Mouse (Mus musculus): ENCODE data around the gene Atp13a3. TPM values are rescaled to one million over a fixed set of nuclear protein-coding genes. Genes with fewer than 3 reads are reported as not detected.
A peak's percentile ranks its signal among the peaks of the same experiment; 100 is the strongest.

The Atp13a3 gene
- polyA plus RNA-seq, 1 experiment from 2014 or later: 10.3 TPM

DNA sequence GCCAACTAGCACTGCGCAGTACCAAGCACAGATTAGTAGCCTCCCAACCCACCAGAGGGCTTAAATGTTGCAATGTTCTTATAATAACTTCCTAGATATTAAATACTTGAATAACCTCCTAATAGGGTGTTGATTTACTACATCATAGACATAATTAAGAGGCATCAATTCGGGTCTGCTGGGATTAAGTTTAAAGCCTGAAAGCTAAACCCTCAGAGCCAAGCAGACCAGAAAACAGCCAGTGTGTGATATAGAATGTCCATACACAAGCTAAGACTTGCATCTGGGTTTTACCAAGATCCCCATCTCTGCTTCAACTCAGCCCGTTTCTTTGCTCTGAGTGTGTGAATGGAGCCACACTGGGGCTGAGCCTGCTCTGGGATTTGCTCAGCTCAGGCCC is 2.2 kb downstream of the Atp13a3 start:
- H3K27ac ChIP-seq (replicated peaks): no peak overlapping the region
- H3K4me1 ChIP-seq: no peaks in the 10 kb centered on the region
- no peaks in the 10 kb centered on the region for H3K27me3 ChIP-seq (replicated peaks; ENCODE audit: low read depth, poor library complexity, severe bottlenecking)
- no peak overlapping the region for H3K4me3 ChIP-seq
- 85% methylated on average over 3 of the region's 3 CpGs for WGBS
- no peak for DNase-seq (ENCODE audit: low spot score)
- H3K9me3 ChIP-seq: no peaks in the 10 kb centered on the region
- no peaks in the 10 kb centered on the region for H3K36me3 ChIP-seq (replicated peaks)

DNA sequence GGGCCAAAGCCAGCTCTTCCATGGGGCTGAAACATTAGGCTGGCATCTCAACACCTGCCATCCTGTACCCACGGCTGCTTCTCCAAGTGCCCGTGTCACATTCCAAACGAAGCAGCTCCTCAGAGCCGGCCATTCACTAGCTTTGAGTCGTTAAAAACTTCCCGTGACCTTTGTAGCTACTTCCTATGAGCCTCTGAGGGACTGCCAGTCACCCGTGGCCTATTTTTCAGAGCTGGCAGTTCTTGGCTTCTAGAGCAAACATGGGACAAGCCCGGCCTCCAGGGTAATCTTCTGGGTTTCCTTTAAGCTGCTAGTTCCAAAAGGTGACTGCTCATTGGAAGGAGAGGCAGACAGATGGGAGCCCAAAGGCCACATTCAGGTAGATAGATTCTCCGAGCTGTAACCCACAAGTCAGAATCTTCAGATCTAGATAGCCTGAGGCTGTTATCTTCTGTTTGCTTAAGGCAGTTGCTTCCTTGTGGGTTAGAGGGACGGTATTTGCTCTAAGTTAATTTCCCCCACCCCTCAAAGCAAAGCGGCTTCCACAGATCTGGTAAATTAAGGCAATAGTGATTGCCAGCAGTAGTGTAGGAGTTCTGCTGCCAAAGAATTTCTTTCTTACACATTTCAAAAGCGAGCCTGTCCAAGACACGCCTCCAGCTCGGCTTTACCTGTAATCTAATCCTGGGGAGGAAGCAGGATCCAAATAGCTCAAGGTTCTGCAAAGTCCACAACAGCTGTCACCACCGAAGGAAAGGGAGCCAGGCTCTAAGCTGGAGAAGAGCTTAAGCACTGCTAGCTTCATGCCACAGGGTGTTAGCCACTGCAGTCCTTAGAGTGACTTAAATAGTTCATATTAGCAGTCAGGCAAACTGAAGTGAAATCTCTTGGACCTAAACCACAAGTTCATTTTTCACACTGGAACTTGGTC is 8.4 kb downstream of the Atp13a3 start:
- Histone ChIP-seq H3K4me3 (no peak overlapping the region), H3K9me3 (no peaks in the 10 kb centered on the region; the same call in 1 of the 2 replicates), H3K4me1 (peaks cover 13% of the 10 kb centered on the region), H3K36me3 (replicated peaks) (no peaks in the 10 kb centered on the region), H3K27me3 (replicated peaks; ENCODE audit: low read depth, poor library complexity, severe bottlenecking) (no peaks in the 10 kb centered on the region), H3K27ac (replicated peaks) (no peak overlapping the region; the same call in 1 of the 2 replicates)
- 40% methylated on average over 15 of the region's 15 CpGs for WGBS
- peak; percentile 10 for DNase-seq (ENCODE audit: low spot score)

DNA sequence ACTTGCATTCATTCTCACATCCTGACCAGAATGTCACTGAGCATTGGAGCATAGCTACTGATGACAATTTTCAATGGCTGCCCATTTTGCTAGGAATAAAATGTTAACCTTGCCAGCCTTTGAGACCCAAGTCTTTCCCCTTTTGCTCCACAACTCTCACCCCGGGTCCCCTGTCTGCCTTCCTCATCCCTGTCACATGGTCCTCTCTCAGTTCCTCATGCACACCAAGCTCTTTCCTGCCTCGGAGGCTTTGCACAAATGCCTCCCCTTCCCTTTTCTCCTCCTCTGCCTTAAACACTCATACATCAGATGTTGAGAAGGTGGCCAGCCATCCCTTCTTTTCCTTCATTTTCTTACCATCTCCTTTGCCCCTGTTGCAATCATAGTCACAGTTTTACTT is 10.6 kb downstream of the Atp13a3 start:
- Histone ChIP-seq H3K36me3 (replicated peaks) (no peaks in the 10 kb centered on the region), H3K4me3 (no peak overlapping the region), H3K9me3 (no peaks in the 10 kb centered on the region; the same call in 1 of the 2 replicates), H3K4me1 (peaks cover 13% of the 10 kb centered on the region), H3K27ac (replicated peaks) (no peak overlapping the region), H3K27me3 (replicated peaks; ENCODE audit: low read depth, poor library complexity, severe bottlenecking) (no peaks in the 10 kb centered on the region)
- WGBS: 78% methylated on average over 2 of the region's 2 CpGs
- DNase-seq (ENCODE audit: low spot score): no peak

DNA sequence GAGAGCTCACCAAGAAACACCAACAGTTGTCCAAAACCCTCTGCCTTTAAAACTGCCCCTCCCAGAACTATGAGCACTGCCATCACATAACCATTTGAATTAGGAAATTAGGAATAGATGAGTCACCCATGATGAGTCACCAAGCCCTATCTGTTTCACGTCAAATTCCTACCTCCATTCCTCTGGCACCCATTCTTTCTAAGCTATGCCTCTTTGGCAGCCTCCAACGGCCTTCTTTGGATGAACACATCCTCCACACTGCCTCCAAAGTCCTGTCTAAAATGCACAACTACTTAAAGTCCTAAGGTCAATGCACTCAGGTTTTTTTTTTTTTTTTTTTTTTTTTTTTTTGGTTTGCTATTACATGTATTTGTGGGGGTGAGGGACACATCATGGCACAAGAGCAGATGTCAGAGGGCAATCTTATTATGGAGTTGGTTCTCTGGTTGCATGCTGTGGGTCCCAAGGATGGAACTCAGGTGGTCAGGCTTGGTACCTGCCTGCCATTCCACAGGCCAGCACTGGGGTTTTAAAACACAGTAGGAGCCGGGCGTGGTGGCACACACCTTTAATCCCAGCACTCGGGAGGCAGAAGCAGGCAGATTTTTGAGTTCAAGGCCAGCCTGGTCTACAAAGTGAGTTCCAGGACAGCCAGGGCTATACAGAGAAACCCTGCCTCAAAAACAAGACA is 15.0 kb downstream of the Atp13a3 start:
- 93% methylated on average over 5 of the region's 5 CpGs for WGBS
- no peak for DNase-seq (ENCODE audit: low spot score)
- Histone ChIP-seq H3K36me3 (replicated peaks) (peaks cover 11% of the 10 kb centered on the region), H3K27me3 (replicated peaks; ENCODE audit: low read depth, poor library complexity, severe bottlenecking) (0 out of 2 replicates have a peak, but pooled peaks cover 7% of the 10 kb centered on the region), H3K4me3 (no peak overlapping the region), H3K9me3 (no peaks in the 10 kb centered on the region; the same call in 1 of the 2 replicates), H3K4me1 (peaks cover 26% of the 10 kb centered on the region), H3K27ac (replicated peaks) (no peak overlapping the region)

DNA sequence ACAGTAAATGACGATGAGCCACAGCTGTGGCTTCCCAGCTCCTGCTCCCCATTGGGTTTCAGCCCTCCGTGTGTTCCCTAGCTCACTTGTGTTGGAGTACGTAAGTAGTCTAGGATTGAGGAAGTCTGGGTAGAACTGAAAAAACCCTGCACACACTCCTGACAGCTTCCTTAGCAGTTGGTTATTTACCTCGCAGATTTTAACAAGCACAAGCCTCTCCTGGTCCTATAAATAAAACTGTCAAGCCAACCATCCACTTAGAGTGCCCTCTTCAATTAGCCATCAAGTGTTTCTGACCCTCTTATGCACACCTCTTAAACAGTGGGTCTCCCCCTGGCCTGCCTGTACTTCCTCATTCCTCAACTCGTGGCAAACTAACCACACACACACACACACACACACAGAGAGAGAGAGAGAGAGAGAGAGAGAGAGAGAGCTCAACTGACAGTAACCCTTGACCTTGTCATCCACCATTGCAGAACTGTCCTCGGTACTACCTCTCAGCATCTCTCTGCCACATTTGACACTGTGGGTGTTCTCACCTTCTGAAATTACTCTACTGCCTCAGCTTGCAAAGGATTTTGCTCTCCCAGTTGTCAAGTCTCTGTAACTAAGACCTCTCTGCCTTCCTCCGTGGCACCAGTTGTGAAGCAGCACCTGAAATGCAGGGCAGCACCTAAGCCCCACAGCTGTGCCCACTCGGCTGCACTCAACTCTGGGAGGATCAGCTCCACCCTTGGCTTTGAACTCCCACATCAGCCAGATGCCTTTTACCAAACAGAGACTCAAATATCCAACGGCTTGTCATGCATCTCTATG is 15.7 kb downstream of the Atp13a3 start:
- no peaks in the 10 kb centered on the region; the same call in 1 of the 2 replicates for H3K9me3 ChIP-seq
- 0 out of 2 replicates have a peak, but pooled peaks cover 7% of the 10 kb centered on the region for H3K27me3 ChIP-seq (replicated peaks; ENCODE audit: low read depth, poor library complexity, severe bottlenecking)
- H3K27ac ChIP-seq (replicated peaks): peak overlapping the region; percentile 94; the same call in 1 of the 2 replicates
- H3K4me3 ChIP-seq: peak overlapping the region; percentile 97
- WGBS: 71% methylated on average over 9 of the region's 9 CpGs
- H3K4me1 ChIP-seq: peaks cover 26% of the 10 kb centered on the region
- no peak for DNase-seq (ENCODE audit: low spot score)
- H3K36me3 ChIP-seq (replicated peaks): peaks cover 18% of the 10 kb centered on the region

DNA sequence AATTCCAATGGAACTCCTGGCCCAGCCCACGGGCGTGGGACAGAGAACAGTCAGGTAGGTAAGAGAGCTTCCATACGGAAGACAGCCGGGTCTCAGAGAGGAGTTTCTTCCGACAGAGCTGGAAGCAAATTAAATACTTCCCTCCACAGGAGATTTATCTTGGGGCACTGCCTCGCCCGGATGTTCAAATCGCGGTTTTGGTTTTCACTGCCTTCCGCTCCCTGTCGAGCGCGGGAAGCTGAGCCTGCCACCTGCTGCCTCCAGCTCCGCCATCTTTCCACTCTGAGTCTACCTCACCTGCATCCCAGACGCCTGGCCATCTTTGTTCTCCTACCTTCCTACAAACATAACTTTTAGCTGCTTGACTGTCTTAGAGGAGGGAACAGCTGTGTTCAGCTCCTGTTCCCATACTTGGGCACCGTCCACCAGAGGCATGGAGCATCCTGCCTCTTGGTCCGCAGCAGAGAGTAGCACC is 16.5 kb downstream of the Atp13a3 start:
- peak overlapping the region; percentile 94 for H3K27ac ChIP-seq (replicated peaks)

DNA sequence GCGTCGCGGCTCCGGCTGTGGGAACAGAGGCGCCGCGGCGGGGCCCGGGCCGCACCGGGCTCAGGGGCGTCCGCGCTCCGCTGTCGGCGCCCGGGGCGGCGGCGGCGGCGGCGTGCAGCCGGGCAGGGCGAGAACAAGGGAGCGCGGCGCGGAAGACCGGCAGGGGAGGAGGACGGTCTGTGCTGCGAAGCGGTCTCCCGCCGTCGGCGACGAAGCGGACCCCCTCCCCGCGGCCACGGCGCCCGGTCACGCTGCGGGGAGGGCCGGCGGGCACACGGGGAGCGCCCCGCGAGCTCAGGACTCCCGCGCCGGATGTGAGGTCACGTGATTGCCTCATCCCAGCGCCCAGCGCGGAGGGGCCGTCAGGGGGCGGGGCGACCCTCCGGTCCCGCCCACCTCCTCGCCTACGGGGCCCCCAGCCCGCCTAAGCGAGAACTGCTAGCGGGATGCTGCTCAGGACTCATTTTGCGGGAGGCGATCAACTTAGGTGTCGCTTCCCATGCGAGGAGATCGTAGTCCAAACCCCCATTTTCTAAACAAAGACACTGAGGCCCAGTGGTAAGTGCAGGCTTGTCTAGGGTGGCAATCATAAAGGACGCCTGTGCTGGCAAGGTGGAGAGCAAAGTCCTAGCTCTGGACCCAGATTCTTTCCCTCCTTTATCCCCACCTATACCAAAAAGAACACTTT is 17.1 kb downstream of the Atp13a3 start:
- H3K4me1 ChIP-seq: peaks cover 26% of the 10 kb centered on the region
- no peaks in the 10 kb centered on the region; the same call in 1 of the 2 replicates for H3K9me3 ChIP-seq
- H3K4me3 ChIP-seq: peak overlapping the region; percentile 97
- peak; percentile 94 for DNase-seq (ENCODE audit: low spot score)
- H3K36me3 ChIP-seq (replicated peaks): peaks cover 32% of the 10 kb centered on the region
- under 1% methylated on average over 76 of the region's 76 CpGs for WGBS
- 0 out of 2 replicates have a peak, but pooled peaks cover 7% of the 10 kb centered on the region for H3K27me3 ChIP-seq (replicated peaks; ENCODE audit: low read depth, poor library complexity, severe bottlenecking)
- H3K27ac ChIP-seq (replicated peaks): peak overlapping the region; percentile 94

More for the DNA sequence above, 16.5 kb downstream of the Atp13a3 start:
- Histone ChIP-seq H3K36me3 (replicated peaks) (peaks cover 26% of the 10 kb centered on the region), H3K4me1 (peaks cover 26% of the 10 kb centered on the region), H3K9me3 (no peaks in the 10 kb centered on the region; the same call in 1 of the 2 replicates), H3K4me3 (peak overlapping the region; percentile 97), H3K27me3 (replicated peaks; ENCODE audit: low read depth, poor library complexity, severe bottlenecking) (0 out of 2 replicates have a peak, but pooled peaks cover 7% of the 10 kb centered on the region)
- WGBS: 6% methylated on average over 17 of the region's 17 CpGs
- peak; percentile 69 for DNase-seq (ENCODE audit: low spot score)

DNA sequence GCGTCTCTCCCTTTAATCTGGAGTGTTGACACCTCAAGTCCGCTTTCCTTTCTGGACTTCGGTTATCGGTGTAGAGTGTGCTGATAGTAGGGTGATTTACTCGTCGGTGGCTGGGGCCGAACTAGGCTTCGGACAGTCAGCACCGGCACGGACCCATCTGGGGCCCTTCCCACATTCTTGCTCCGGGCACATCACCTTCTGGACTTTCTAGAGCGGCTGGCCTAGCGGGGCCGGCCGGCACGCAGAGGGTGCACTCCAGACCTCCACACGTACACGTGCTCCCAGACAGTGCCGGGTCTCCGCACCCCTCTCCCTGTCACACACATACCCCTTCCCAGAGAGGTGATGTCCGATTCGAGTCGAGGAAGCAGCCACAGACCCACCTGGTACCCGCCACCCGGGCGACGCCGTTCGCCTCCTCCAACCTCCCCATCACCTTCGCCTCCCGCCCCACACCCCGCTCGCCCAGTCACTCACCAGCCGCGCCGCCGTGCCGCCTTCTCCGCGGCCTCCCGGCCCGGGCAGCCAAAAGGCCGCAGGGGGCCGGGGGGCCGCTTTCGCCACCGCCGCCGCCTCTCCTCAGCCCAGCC is 17.8 kb downstream of the Atp13a3 start:
- Histone ChIP-seq H3K9me3 (no peaks in the 10 kb centered on the region; the same call in 1 of the 2 replicates), H3K27ac (replicated peaks) (peak overlapping the region; percentile 94), H3K36me3 (replicated peaks) (peaks cover 39% of the 10 kb centered on the region), H3K4me3 (peak overlapping the region; percentile 97), H3K4me1 (peaks cover 26% of the 10 kb centered on the region), H3K27me3 (replicated peaks; ENCODE audit: low read depth, poor library complexity, severe bottlenecking) (0 out of 2 replicates have a peak, but pooled peaks cover 7% of the 10 kb centered on the region)
- under 1% methylated on average over 49 of the region's 49 CpGs for WGBS
- peak; percentile 63 for DNase-seq (ENCODE audit: low spot score)

DNA sequence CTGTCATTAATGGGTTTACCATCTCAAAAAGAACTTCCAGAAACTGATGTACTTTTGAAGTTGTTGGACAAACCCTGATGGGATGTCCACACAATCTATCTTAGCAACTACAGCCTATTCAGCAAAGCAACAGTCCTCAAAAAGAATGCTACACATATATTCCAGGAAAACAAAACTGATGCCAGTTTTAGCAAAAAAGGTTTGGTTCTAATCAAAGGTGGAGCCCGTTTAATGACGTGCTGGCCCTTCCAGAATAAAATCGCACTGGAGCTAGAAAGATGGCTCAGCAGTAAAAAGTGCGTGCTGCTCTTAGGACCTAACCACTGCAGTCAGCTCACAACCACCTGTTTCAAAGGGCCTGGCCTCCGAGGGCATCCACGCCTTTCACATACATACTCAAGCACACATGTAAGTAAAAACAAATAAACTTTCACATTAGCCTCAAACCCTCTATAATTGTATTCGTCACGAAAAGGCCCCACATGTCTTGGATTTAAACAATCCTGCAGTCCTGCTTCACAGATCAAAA is 18.8 kb downstream of the Atp13a3 start:
- 0 out of 2 replicates have a peak, but pooled peaks cover 7% of the 10 kb centered on the region for H3K27me3 ChIP-seq (replicated peaks; ENCODE audit: low read depth, poor library complexity, severe bottlenecking)
- H3K4me3 ChIP-seq: peak overlapping the region; percentile 97
- no peak for DNase-seq (ENCODE audit: low spot score)
- H3K36me3 ChIP-seq (replicated peaks): peaks cover 47% of the 10 kb centered on the region
- peaks cover 26% of the 10 kb centered on the region for H3K4me1 ChIP-seq
- WGBS: 80% methylated on average over 8 of the region's 8 CpGs
- H3K9me3 ChIP-seq: no peaks in the 10 kb centered on the region
- no peak overlapping the region for H3K27ac ChIP-seq (replicated peaks)

DNA sequence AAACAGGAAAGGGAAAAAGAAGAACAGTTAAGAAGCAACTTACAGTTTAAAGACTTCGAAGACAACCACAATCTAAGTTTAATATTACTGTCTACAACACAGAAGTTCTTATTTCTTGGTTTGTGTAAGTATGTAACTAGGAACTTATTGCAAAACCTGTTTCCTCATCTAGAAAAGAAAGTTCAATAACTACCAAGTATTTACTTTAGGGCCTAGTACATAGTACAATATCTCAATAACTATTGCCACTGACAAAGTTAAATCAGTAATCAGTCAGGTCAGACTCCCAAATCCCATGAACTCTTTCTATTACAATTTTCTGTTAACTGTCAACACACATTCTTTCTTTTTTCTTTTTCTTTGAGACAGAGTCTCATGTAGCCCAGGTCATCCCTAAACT is 20.2 kb downstream of the Atp13a3 start:
- H3K4me1 ChIP-seq: peaks cover 26% of the 10 kb centered on the region
- no peak overlapping the region for H3K27ac ChIP-seq (replicated peaks)
- H3K9me3 ChIP-seq: no peaks in the 10 kb centered on the region
- no peak overlapping the region for H3K4me3 ChIP-seq
- no peak for DNase-seq (ENCODE audit: low spot score)
- H3K27me3 ChIP-seq (replicated peaks; ENCODE audit: low read depth, poor library complexity, severe bottlenecking): 0 out of 2 replicates have a peak, but pooled peaks cover 7% of the 10 kb centered on the region
- 95% methylated on average over 1 of the region's 1 CpGs for WGBS
- peaks cover 57% of the 10 kb centered on the region for H3K36me3 ChIP-seq (replicated peaks)

DNA sequence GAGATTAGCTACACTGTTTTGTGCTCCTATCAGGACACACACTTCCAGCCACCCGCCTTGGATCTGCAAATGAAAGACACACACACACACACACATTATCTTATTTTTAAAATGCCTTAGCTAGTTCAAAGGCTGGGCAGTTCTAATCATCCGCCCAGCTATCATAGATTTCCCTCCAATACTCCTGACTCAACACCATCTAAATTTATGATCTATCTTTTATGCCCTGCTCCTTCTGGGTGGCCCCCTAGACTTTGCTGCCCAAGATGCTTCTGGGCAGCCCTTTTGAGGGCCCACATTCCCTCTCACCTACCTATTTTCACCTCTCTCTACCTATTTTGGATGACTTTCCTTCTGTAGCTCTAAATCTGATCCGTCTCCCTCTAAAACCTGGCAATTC is 29.5 kb downstream of the Atp13a3 start:
- peaks cover 23% of the 10 kb centered on the region for H3K36me3 ChIP-seq (replicated peaks)
- DNase-seq (ENCODE audit: low spot score): no peak
- 85% methylated on average over 3 of the region's 3 CpGs for WGBS
- H3K27me3 ChIP-seq (replicated peaks; ENCODE audit: low read depth, poor library complexity, severe bottlenecking): no peaks in the 10 kb centered on the region
- no peaks in the 10 kb centered on the region for H3K4me1 ChIP-seq
- no peaks in the 10 kb centered on the region for H3K9me3 ChIP-seq
- H3K4me3 ChIP-seq: no peak overlapping the region
- H3K27ac ChIP-seq (replicated peaks): no peak overlapping the region

Data from embryonic facial prominence, embryonic 10.5 days (tissue).